ENCODE assay signal across 8 mouse cellular contexts in the genomic region with DNA sequence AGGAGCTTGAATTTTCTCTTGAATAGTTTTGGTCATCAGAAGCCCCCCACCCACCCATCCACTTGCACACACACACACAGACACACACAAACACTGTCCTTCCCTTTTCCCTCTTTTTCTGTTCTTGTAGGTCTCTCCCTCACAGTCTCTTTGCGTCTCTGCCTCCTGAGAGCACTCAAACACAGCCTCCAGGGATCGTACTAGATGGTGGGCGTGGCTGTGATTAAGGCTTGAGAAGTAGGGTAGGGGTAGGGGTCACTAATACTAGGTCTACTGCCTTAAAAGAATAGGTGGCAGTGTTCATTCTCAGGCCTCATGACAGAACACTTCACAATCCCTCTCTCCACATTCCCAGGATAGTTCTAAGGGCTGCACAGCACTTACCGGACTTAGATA. TPM values are rescaled to one million over a fixed set of nuclear protein-coding genes. Genes with fewer than 3 reads are reported as not detected.
A peak's percentile ranks its signal among the peaks of the same experiment; 100 is the strongest.
DNase-seq lines count a peak whose midpoint lies in the region; ATAC-seq lines count a peak whose summit lies in the region.

A gene (minus strand): TSS at position 150 of the 396 bp plus-strand sequence.

- no peak for ATAC-seq in megakaryocyte, adult 5-6 weeks (ENCODE audit: poor library complexity, severe bottlenecking)

- DNase-seq in kidney, postnatal 10 days, result peak; percentile 8
- no peak for DNase-seq in kidney, adult 8-10 months
- peak; percentile 41 for DNase-seq in adrenal gland, postnatal 14 days
- DNase-seq in heart, adult 8-10 months (ENCODE audit: low spot score), result no peak
- no peak for DNase-seq in layer of hippocampus, postnatal 25 days (ENCODE audit: extremely low spot score in 1 of 2, low spot score in 1 of 2)
- DNase-seq in gastrocnemius, postnatal 25 days, result no peak
- DNase-seq in right cerebral cortex, adult 2 months (ENCODE audit: low spot score in 2 of 2), result no peak

RNA-seq across cellular contexts. Expression of the gene that starts here (rescaled TPM):
- 63.6 and 69.8 TPM in 2 replicates for total RNA-seq in adrenal gland, postnatal 14 days (2021)
- 10 to 100 TPM; 10.2 to 21.5 (median 16.2) TPM for total RNA-seq in heart, adult 8-10 months (2022)
- total RNA-seq in layer of hippocampus, postnatal 25 days (2021), result 100 to 1,000 TPM; 134 to 167 TPM
- 19.2 and 35.4 TPM in 2 replicates for total RNA-seq in megakaryocyte, adult 5-6 weeks (2015)
- 12.6 and 20.2 TPM in 2 replicates for total RNA-seq in megakaryocyte, adult 5-6 weeks (2017)
- total RNA-seq in gastrocnemius, postnatal 25 days (2021), result 1 to 10 TPM; 7.8 to 9.7 TPM

Comparison
In these comparisons a context has a peak if more than half of its experiments do, and no peak if none do; other contexts are left out.
1. DNase-seq: peak in kidney, postnatal 10 days (single experiment) and adrenal gland, postnatal 14 days (single experiment); none in kidney, adult 8-10 months (0 of 2), heart, adult 8-10 months (single experiment), layer of hippocampus, postnatal 25 days (0 of 2), gastrocnemius, postnatal 25 days (single experiment) and right cerebral cortex, adult 2 months (0 of 2).